Mouse (Mus musculus) hindbrain, embryonic 16.5 days (tissue): ENCODE measurements around the gene Grik4. TPM values are rescaled to one million over a fixed set of nuclear protein-coding genes. Genes with fewer than 3 reads are reported as not detected.

Source experiments
- ATAC-seq: fragments of 200-750 bp; cut with Nextera tagmentation; 2 replicates; pipeline ENCODE4 v1.8.0; 2017; ENCODE audit warnings: moderate TSS enrichment, moderate library complexity
- H3K27ac ChIP-seq: fragments of 300-500 bp; sonication (generic); 2 replicates; pipeline ENCODE4 v1.5.1; 2014; ENCODE audit warnings: low read depth, mild to moderate bottlenecking, control low read depth, low read length, moderate library complexity
- H3K27me3 ChIP-seq: fragments of 300-500 bp; sonication (generic); replicated peaks from 2 replicates; pipeline ENCODE4 v1.6.1; 2014; ENCODE audit warnings: low read length; ENCODE audit not compliant: control insufficient read depth, insufficient read depth
- H3K36me3 ChIP-seq: fragments of 300-500 bp; sonication (generic); 2 replicates; pipeline ENCODE4 v1.6.1; 2014; ENCODE audit warnings: mild to moderate bottlenecking, low read length, moderate library complexity, mixed read lengths; ENCODE audit not compliant: control insufficient read depth, insufficient read depth
- H3K4me1 ChIP-seq: fragments of 300-500 bp; sonication (generic); 2 replicates; pipeline ENCODE4 v1.6.1; 2014; ENCODE audit warnings: low read depth, low read length; ENCODE audit not compliant: control insufficient read depth, insufficient read depth
- H3K4me2 ChIP-seq: fragments of 300-500 bp; sonication (generic); 2 replicates; pipeline ENCODE4 v1.6.1; 2014; ENCODE audit warnings: mild to moderate bottlenecking, low read length, control low read depth, moderate library complexity
- H3K4me3 ChIP-seq: fragments of 300-500 bp; sonication (generic); 2 replicates; pipeline ENCODE4 v1.5.1; 2014; ENCODE audit warnings: mild to moderate bottlenecking, low read length, control low read depth, moderate library complexity
- H3K9ac ChIP-seq: fragments of 300-500 bp; sonication (generic); 2 replicates; pipeline ENCODE4 v1.6.1; 2014; ENCODE audit warnings: low read depth, mild to moderate bottlenecking, control low read depth, low read length, moderate library complexity
- H3K9me3 ChIP-seq: fragments of 300-500 bp; sonication (generic); 2 replicates; pipeline ENCODE4 v1.6.1; 2014; ENCODE audit warnings: mild to moderate bottlenecking, low read length, moderate library complexity; ENCODE audit not compliant: control insufficient read depth
- WGBS: fragments of 180-500 bp; shearing (Covaris S2); extraction: QIAGEN DNeasy Blood & Tissue Kit; methylation state at CpG from one replicate; pipeline ENCODE4 v1.1.7; 2014; 5-methylcytosine and 5-hydroxymethylcytosine counted together
- polyA plus RNA-seq: library from polyadenylated mRNA; unstranded; fragments of >200 nt; fragmentation: Nextera tagmentation; extraction: Ambion mirVana; gene quantifications from 2 replicates; pipeline ENCODE4 v1.2.1, GENCODE M21; 2015

The Grik4 gene
- polyA plus RNA-seq, 1 experiment from 2014 or later, result 11.4 TPM

DNA sequence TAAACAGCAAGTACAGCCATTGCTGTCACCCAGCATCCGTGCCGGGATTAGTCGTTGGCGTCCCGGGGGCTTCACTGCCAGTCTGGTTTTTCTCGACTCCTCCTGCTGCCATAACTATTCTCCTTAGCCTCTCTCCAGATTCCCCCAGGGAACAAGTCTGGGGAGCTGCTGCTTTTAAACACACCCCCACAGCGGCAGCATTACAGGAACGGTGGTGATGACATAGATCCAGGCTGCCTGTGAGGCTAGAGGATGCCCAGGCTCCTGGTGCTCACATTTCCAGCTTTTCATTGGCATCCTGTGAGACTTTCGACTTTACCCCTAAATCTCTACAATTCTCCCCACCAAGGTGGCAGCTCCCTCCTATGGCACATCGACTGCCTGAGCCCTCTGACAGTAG lies 297.5 kb downstream of the Grik4 start:
- Histone ChIP-seq H3K4me3 (no peak overlapping the region), H3K4me2 (no peak overlapping the region), H3K9ac (no peak overlapping the region), H3K27me3 (no peaks in the 10 kb centered on the region), H3K4me1 (peaks cover 3% of the 10 kb centered on the region), H3K27ac (peak overlapping the region; percentile 6; the same call in 1 of the 2 replicates), H3K36me3 (no peaks in the 10 kb centered on the region), H3K9me3 (no peaks in the 10 kb centered on the region)
- no peak for ATAC-seq
- 63% methylated on average over 10 of the region's 10 CpGs for WGBS

GRCm38 (mm10) chr9:42645161-42645560 lies 299.1 kb downstream of the Grik4 start:
- no peaks in the 10 kb centered on the region for H3K36me3 ChIP-seq
- H3K4me1 ChIP-seq, result peaks cover 3% of the 10 kb centered on the region
- H3K4me2 ChIP-seq, result no peak overlapping the region
- no peak overlapping the region for H3K27ac ChIP-seq
- 78% methylated on average over 5 of the region's 5 CpGs for WGBS
- no peak overlapping the region for H3K9ac ChIP-seq
- H3K4me3 ChIP-seq, result no peak overlapping the region
- ATAC-seq, result no peak
- no peaks in the 10 kb centered on the region for H3K9me3 ChIP-seq
- no peaks in the 10 kb centered on the region for H3K27me3 ChIP-seq

- no peak overlapping the region for H3K27ac ChIP-seq
- peaks cover 3% of the 10 kb centered on the region for H3K4me1 ChIP-seq
- H3K36me3 ChIP-seq, result no peaks in the 10 kb centered on the region
- no peak for ATAC-seq
- H3K4me3 ChIP-seq, result no peak overlapping the region
- 30% methylated on average over 5 of the region's 5 CpGs for WGBS
- H3K27me3 ChIP-seq, result no peaks in the 10 kb centered on the region
- no peaks in the 10 kb centered on the region for H3K9me3 ChIP-seq
- H3K9ac ChIP-seq, result no peak overlapping the region
- H3K4me2 ChIP-seq, result no peak overlapping the region
Observed at GRCm38 (mm10) chr9:42642821-42643220, 301.5 kb downstream of the Grik4 start.

DNA sequence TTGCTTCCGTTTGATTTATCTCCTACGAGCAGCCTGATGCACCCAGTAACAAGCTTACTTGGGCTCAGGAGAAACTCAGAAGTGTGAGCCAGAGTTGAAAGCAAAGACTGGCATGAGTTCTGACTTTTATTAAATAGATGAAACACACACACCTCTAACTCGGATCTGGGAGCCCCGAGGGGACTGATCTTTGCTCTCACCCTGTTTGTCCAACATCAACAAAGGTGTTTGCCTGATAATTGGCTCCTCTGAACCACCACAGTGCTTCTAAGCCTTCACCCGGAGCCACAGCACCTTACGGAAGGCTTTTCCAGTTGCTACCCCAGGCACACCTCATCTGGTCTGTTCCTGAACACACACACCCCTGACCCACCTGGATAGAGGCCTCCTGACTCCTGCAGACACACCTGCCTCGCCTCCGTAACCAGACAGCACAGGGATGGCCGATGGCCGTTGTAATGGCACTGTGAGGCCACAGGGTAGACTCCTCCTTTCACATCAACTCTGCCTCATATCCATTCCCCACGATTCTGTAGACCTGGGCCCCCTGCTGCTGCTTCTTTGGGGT lies 302.7 kb downstream of the Grik4 start:
- H3K36me3 ChIP-seq, result no peaks in the 10 kb centered on the region
- no peak overlapping the region for H3K4me3 ChIP-seq
- H3K27me3 ChIP-seq, result no peaks in the 10 kb centered on the region
- H3K27ac ChIP-seq, result no peak overlapping the region
- H3K4me2 ChIP-seq, result no peak overlapping the region
- 73% methylated on average over 11 of the region's 11 CpGs for WGBS
- H3K9ac ChIP-seq, result no peak overlapping the region
- H3K4me1 ChIP-seq, result peaks cover 3% of the 10 kb centered on the region
- no peak for ATAC-seq
- no peaks in the 10 kb centered on the region for H3K9me3 ChIP-seq

DNA sequence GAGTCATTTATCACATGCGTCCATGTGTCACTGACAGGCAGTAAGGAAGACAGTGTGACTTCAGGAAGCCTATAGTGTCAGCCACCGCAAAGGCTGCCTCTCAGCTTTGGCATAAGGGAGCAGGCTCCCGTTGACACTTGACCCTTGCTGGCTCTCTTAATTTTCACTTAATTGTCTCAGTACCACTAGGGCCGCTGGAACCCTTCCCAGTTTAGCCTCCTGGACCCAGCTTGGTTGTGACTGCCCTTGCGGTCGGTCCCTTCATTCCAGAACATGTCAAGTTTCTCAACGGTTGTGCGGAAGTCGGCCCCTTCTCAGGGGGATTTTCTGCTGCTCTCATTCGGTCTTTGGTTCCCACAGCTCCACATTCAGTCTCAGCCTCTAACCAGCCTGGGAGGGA lies 307.8 kb downstream of the Grik4 start:
- ATAC-seq, result no peak
- Histone ChIP-seq H3K27ac (no peak overlapping the region), H3K36me3 (no peaks in the 10 kb centered on the region), H3K27me3 (no peaks in the 10 kb centered on the region; the same call in 1 of the 2 replicates), H3K9ac (no peak overlapping the region), H3K4me1 (no peaks in the 10 kb centered on the region), H3K4me3 (no peak overlapping the region), H3K9me3 (no peaks in the 10 kb centered on the region), H3K4me2 (no peak overlapping the region)
- 70% methylated on average over 10 of the region's 10 CpGs for WGBS

GRCm38 (mm10) chr9:42631479-42631878 lies 312.8 kb downstream of the Grik4 start:
- H3K27me3 ChIP-seq, result no peaks in the 10 kb centered on the region; the same call in 1 of the 2 replicates
- no peaks in the 10 kb centered on the region for H3K36me3 ChIP-seq
- H3K4me2 ChIP-seq, result no peak overlapping the region
- H3K9me3 ChIP-seq, result no peaks in the 10 kb centered on the region
- no peak overlapping the region for H3K9ac ChIP-seq
- peaks cover 6% of the 10 kb centered on the region for H3K4me1 ChIP-seq
- WGBS, result 54% methylated on average over 4 of the region's 4 CpGs
- peak; percentile 74 for ATAC-seq
- H3K4me3 ChIP-seq, result no peak overlapping the region
- H3K27ac ChIP-seq, result no peak overlapping the region

- H3K4me1 ChIP-seq, result peaks cover 12% of the 10 kb centered on the region
- no peaks in the 10 kb centered on the region for H3K27me3 ChIP-seq
- H3K9ac ChIP-seq, result no peak overlapping the region
- no peak overlapping the region for H3K4me3 ChIP-seq
- WGBS, result 18% methylated on average over 6 of the region's 6 CpGs
- H3K36me3 ChIP-seq, result no peaks in the 10 kb centered on the region
- no peak for ATAC-seq
- H3K27ac ChIP-seq, result no peak overlapping the region
- no peaks in the 10 kb centered on the region for H3K9me3 ChIP-seq
- no peak overlapping the region for H3K4me2 ChIP-seq
Observed at GRCm38 (mm10) chr9:42627634-42628033, 316.7 kb downstream of the Grik4 start.

DNA sequence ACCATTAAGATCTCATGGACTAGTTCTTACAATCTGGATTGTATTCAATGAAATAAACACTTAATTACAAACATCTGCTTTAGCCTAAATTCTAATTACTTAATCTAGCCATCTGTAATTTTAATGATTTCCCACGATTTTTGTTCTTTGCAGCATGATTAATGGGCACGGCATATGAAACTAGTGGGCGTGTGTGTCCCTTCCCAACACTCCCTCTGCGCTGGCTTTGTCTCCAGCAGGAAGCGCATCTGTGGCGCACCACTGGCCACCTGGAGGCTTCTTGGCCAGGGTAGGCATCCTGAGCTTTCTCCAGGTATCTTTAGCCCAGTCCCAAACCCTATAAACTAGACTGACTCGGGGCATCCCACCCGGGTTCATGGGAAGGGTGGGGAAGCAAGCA lies 317.1 kb downstream of the Grik4 start:
- no peak for ATAC-seq
- Histone ChIP-seq H3K27me3 (no peaks in the 10 kb centered on the region), H3K4me3 (no peak overlapping the region), H3K27ac (no peak overlapping the region), H3K36me3 (no peaks in the 10 kb centered on the region), H3K9ac (no peak overlapping the region), H3K4me2 (no peak overlapping the region), H3K4me1 (peaks cover 12% of the 10 kb centered on the region), H3K9me3 (no peaks in the 10 kb centered on the region)
- 55% methylated on average over 8 of the region's 8 CpGs for whole genome bisulfite sequencing

- 12% methylated on average over 6 of the region's 6 CpGs for WGBS
- no peak overlapping the region for H3K4me2 ChIP-seq
- no peak overlapping the region for H3K9ac ChIP-seq
- ATAC-seq, result no peak
- no peaks in the 10 kb centered on the region for H3K9me3 ChIP-seq
- no peak overlapping the region for H3K4me3 ChIP-seq
- H3K4me1 ChIP-seq, result peaks cover 12% of the 10 kb centered on the region
- 0 out of 2 replicates have a peak overlapping the region, but pooled peaks have one; percentile 18 for H3K27ac ChIP-seq
- H3K27me3 ChIP-seq, result no peaks in the 10 kb centered on the region
- H3K36me3 ChIP-seq, result no peaks in the 10 kb centered on the region
Observed at GRCm38 (mm10) chr9:42626226-42626775, 318.0 kb downstream of the Grik4 start.
